Mouse (Mus musculus) frontal cortex, postnatal 25 days (tissue): Measurements from ENCODE around the gene Naa80.
"Not testable (repeated sequence)": the region's sequence is repeated elsewhere in the genome, so short reads cannot be mapped to it uniquely, and the experiment has no call there.

Experiments used
- DNase-seq, 2 experiments: peaks; one replicate each; pipeline ENCODE4 v3.0.0; 2022; ENCODE audit warnings: low spot score in 2 of 2

Gene Naa80

GRCm38 (mm10) chr9:107551117-107551889 lies 27.4 kb upstream of the Naa80 start, which contains the start of gene Rassf1:
Gene Rassf1 (plus strand): TSS chr9:107551555.
- no peak for DNase-seq

GRCm38 (mm10) chr9:107551890-107552355 lies 26.8 kb upstream of the Naa80 start:
- no peak for DNase-seq

GRCm38 (mm10) chr9:107552690-107553393 lies 25.8 kb upstream of the Naa80 start:
- DNase-seq: no peak

- no peak for DNase-seq
Measured at GRCm38 (mm10) chr9:107553541-107554318, 25.0 kb upstream of the Naa80 start.

- peak; percentile 83 to 91 for DNase-seq
Measured at GRCm38 (mm10) chr9:107554319-107554825, 24.3 kb upstream of the Naa80 start.

GRCm38 (mm10) chr9:107555031-107555457 lies 23.6 kb upstream of the Naa80 start:
- no peak for DNase-seq

GRCm38 (mm10) chr9:107555701-107556100 lies 23.0 kb upstream of the Naa80 start:
- DNase-seq: no peak

- no peak for DNase-seq
Measured at GRCm38 (mm10) chr9:107556346-107556745, 22.3 kb upstream of the Naa80 start.

- DNase-seq: peak; percentile 86 to 89
Measured at GRCm38 (mm10) chr9:107563029-107563581, 15.6 kb upstream of the Naa80 start, which contains the start of gene Tusc2. Gene Tusc2 (plus strand): TSS chr9:107563255.

- DNase-seq: not testable (repeated sequence)
Measured at GRCm38 (mm10) chr9:107565556-107565955, 13.1 kb upstream of the Naa80 start.

GRCm38 (mm10) chr9:107566041-107566709 lies 12.5 kb upstream of the Naa80 start:
- peak; percentile 65 to 71 for DNase-seq

- DNase-seq: no peak
Measured at GRCm38 (mm10) chr9:107566855-107567254, 11.8 kb upstream of the Naa80 start.

GRCm38 (mm10) chr9:107567702-107568319 lies 10.9 kb upstream of the Naa80 start, which contains the start of gene Hyal2:
Gene Hyal2 (plus strand): TSS chr9:107567945.
- DNase-seq: no peak

- DNase-seq: peak; percentile 61 to 69
Measured at GRCm38 (mm10) chr9:107568331-107569261, 10.1 kb upstream of the Naa80 start.

GRCm38 (mm10) chr9:107569270-107569669 lies 9.4 kb upstream of the Naa80 start:
- no peak for DNase-seq

GRCm38 (mm10) chr9:107570016-107570415 lies 8.7 kb upstream of the Naa80 start:
- DNase-seq: no peak

- no peak for DNase-seq
Measured at GRCm38 (mm10) chr9:107570845-107571244, 7.8 kb upstream of the Naa80 start.

GRCm38 (mm10) chr9:107571534-107572326 lies 7.0 kb upstream of the Naa80 start:
- DNase-seq: no peak
